Mouse (Mus musculus): Measurements from ENCODE around the gene Kcnh1. TPM values are rescaled to one million over a fixed set of nuclear protein-coding genes. Genes with fewer than 3 reads are reported as not detected.

Gene Kcnh1
- polyA plus RNA-seq, 1 experiment from 2014 or later: 0.56 TPM

GRCm38 (mm10) chr1:192543686-192544085, 353.1 kb downstream of the Kcnh1 start:
- ATAC-seq (ENCODE audit: insufficient read depth, low FRiP score): no peak
- Histone ChIP-seq H3K27me3 (ENCODE audit: control insufficient read depth, insufficient read depth, low read length) (no peaks in the 10 kb centered on the region), H3K4me1 (ENCODE audit: control insufficient read depth, insufficient read depth, low read length) (no peaks in the 10 kb centered on the region), H3K9me3 (replicated peaks; ENCODE audit: control insufficient read depth, low read length) (no peaks in the 10 kb centered on the region), H3K36me3 (ENCODE audit: control insufficient read depth, insufficient read depth, low read length) (no peaks in the 10 kb centered on the region), H3K4me3 (replicated peaks; ENCODE audit: low read length) (no peak overlapping the region), H3K27ac (ENCODE audit: low read length) (no peak overlapping the region), H3K9ac (ENCODE audit: low read length) (no peak overlapping the region), H3K4me2 (ENCODE audit: low read depth, low read length) (no peak overlapping the region)
- 77% methylated on average over 4 of the region's 4 CpGs for WGBS

DNA sequence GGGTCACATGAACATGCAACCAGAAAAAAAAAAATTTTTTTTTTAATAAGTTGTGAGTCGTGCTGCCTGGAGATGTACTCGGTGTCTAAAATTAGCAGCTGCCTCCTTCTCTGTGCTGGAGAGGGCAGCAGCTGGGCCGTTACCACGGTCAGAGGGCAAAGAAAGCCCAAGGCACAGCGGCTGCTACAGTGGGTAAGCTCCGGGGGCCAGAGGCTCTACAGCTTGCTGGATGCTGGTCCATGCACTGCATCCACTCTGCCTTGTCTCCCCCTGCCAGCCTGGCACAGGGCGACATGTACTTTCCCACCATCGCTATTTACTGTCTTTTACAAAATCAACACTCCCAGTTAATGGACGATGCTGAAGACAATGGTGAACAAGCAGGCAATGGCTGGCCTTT, 353.5 kb downstream of the Kcnh1 start:
- no peak overlapping the region for H3K4me3 ChIP-seq (replicated peaks; ENCODE audit: low read length)
- no peaks in the 10 kb centered on the region for H3K27me3 ChIP-seq (ENCODE audit: control insufficient read depth, insufficient read depth, low read length)
- 65% methylated on average over 9 of the region's 9 CpGs for WGBS
- ATAC-seq (ENCODE audit: insufficient read depth, low FRiP score): no peak
- no peak overlapping the region for H3K4me2 ChIP-seq (ENCODE audit: low read depth, low read length)
- no peak overlapping the region for H3K9ac ChIP-seq (ENCODE audit: low read length)
- H3K4me1 ChIP-seq (ENCODE audit: control insufficient read depth, insufficient read depth, low read length): no peaks in the 10 kb centered on the region
- no peaks in the 10 kb centered on the region for H3K9me3 ChIP-seq (replicated peaks; ENCODE audit: control insufficient read depth, low read length)
- H3K36me3 ChIP-seq (ENCODE audit: control insufficient read depth, insufficient read depth, low read length): no peaks in the 10 kb centered on the region
- H3K27ac ChIP-seq (ENCODE audit: low read length): no peak overlapping the region

DNA sequence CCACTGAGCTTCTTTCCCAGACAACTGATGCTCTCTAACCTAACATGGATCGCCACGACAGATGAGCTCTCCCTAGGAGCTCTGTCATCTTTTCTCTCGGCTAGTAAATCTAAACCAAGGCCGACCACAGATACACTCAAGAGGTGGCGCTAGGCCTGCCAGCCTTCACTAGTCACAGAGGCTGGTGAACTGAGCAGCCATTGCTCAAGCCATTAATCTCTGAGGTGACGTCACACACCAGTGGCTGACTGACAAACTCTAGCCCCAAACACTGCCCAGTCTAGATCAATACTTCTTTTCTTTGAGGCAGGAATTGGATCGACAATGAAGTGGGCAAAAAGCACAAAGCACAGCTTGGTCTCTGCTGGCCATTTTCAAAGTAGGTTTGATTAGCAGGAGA, 354.3 kb downstream of the Kcnh1 start:
- Histone ChIP-seq H3K27me3 (ENCODE audit: control insufficient read depth, insufficient read depth, low read length) (no peaks in the 10 kb centered on the region), H3K4me2 (ENCODE audit: low read depth, low read length) (no peak overlapping the region), H3K9me3 (replicated peaks; ENCODE audit: control insufficient read depth, low read length) (no peaks in the 10 kb centered on the region), H3K27ac (ENCODE audit: low read length) (no peak overlapping the region), H3K4me1 (ENCODE audit: control insufficient read depth, insufficient read depth, low read length) (no peaks in the 10 kb centered on the region), H3K9ac (ENCODE audit: low read length) (no peak overlapping the region), H3K36me3 (ENCODE audit: control insufficient read depth, insufficient read depth, low read length) (no peaks in the 10 kb centered on the region), H3K4me3 (replicated peaks; ENCODE audit: low read length) (no peak overlapping the region)
- 61% methylated on average over 7 of the region's 7 CpGs for WGBS
- no peak for ATAC-seq (ENCODE audit: insufficient read depth, low FRiP score)

DNA sequence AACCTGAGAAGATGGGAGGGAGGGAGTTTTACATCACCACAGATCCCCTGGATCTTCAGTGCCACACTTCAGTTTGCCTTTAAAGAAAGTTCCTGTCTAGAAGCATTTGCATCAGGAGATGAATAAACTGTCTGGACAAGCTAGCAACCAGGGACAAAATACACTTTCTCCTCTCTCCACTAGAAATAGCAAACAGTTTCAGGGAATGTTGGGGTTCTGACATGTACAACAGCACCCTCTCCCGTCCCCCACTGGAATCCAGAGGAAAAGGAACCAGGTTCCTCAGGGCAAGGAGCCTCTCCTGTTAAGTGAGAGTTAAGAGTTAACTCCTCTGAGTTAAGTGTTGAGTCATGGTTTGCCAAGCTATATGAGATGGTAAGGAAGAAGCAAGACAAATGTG, 356.3 kb downstream of the Kcnh1 start:
- Histone ChIP-seq H3K36me3 (ENCODE audit: control insufficient read depth, insufficient read depth, low read length) (no peaks in the 10 kb centered on the region), H3K9ac (ENCODE audit: low read length) (no peak overlapping the region), H3K9me3 (replicated peaks; ENCODE audit: control insufficient read depth, low read length) (no peaks in the 10 kb centered on the region), H3K27me3 (ENCODE audit: control insufficient read depth, insufficient read depth, low read length) (no peaks in the 10 kb centered on the region), H3K27ac (ENCODE audit: low read length) (no peak overlapping the region), H3K4me3 (replicated peaks; ENCODE audit: low read length) (no peak overlapping the region), H3K4me2 (ENCODE audit: low read depth, low read length) (no peak overlapping the region), H3K4me1 (ENCODE audit: control insufficient read depth, insufficient read depth, low read length) (no peaks in the 10 kb centered on the region)
- WGBS: 31% methylated on average over 1 of the region's 1 CpGs
- ATAC-seq (ENCODE audit: insufficient read depth, low FRiP score): no peak

DNA sequence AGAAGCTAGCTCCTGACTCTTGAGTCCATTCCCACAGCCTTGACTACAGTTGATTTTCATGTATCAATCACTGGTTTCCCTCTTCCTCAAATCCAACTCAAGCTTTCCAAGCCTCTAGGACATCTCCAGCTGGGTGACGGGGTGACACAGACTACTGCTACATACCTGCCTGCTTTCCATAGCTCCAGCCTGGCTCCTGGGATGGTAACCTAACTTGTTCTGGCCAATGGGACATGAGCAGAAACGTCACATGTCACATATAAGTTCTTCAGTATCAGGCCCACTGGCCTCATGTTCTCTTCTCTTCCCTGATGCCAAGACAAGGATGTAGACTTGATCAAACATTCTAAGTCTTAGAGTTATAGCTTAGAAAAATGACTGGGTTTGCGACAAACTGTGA, 360.0 kb downstream of the Kcnh1 start:
- Histone ChIP-seq H3K4me3 (replicated peaks; ENCODE audit: low read length) (no peak overlapping the region), H3K4me2 (ENCODE audit: low read depth, low read length) (no peak overlapping the region), H3K4me1 (ENCODE audit: control insufficient read depth, insufficient read depth, low read length) (no peaks in the 10 kb centered on the region), H3K9ac (ENCODE audit: low read length) (no peak overlapping the region), H3K9me3 (replicated peaks; ENCODE audit: control insufficient read depth, low read length) (no peaks in the 10 kb centered on the region), H3K27me3 (ENCODE audit: control insufficient read depth, insufficient read depth, low read length) (no peaks in the 10 kb centered on the region), H3K36me3 (ENCODE audit: control insufficient read depth, insufficient read depth, low read length) (no peaks in the 10 kb centered on the region), H3K27ac (ENCODE audit: low read length) (no peak overlapping the region)
- no peak for ATAC-seq (ENCODE audit: insufficient read depth, low FRiP score)
- WGBS: 81% methylated on average over 3 of the region's 3 CpGs

- Histone ChIP-seq H3K36me3 (ENCODE audit: control insufficient read depth, insufficient read depth, low read length) (no peaks in the 10 kb centered on the region), H3K4me3 (replicated peaks; ENCODE audit: low read length) (no peak overlapping the region), H3K9me3 (replicated peaks; ENCODE audit: control insufficient read depth, low read length) (no peaks in the 10 kb centered on the region), H3K4me2 (ENCODE audit: low read depth, low read length) (no peak overlapping the region), H3K9ac (ENCODE audit: low read length) (no peak overlapping the region), H3K4me1 (ENCODE audit: control insufficient read depth, insufficient read depth, low read length) (no peaks in the 10 kb centered on the region), H3K27ac (ENCODE audit: low read length) (no peak overlapping the region), H3K27me3 (ENCODE audit: control insufficient read depth, insufficient read depth, low read length) (no peaks in the 10 kb centered on the region)
- WGBS: 68% methylated on average over 4 of the region's 4 CpGs
- ATAC-seq (ENCODE audit: insufficient read depth, low FRiP score): no peak
Measured at GRCm38 (mm10) chr1:192555516-192555915, 364.9 kb downstream of the Kcnh1 start.

DNA sequence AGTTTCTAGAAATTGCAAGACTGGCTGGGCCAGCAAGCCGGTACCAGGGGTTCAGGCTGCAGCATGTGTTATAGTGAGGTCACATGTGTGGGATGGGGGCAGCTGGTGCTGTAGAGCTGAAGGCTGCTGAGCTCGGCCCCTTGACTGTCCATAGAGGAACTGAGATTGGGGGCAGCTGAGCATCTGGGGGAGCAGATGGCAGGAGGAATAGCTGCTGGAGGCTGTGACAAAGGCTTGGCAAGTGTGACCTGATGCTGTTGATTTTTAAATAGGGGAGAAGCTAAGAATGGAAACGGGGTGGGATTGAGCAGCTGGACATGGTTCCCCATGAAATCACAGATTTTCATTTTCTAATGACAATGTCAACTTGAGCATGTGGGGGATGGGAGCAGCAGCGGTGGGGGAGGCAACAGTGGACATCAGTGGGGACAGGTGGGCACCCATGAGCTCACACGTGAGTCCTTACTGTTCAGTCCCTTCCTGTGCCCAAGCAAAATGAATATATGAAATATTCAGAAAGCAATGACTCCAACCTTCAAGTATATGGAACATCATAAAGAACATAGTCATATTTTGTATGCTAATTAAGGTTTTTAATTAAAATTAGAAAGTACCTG, 367.5 kb downstream of the Kcnh1 start:
- 67% methylated on average over 5 of the region's 5 CpGs for WGBS
- ATAC-seq (ENCODE audit: insufficient read depth, low FRiP score): no peak
- Histone ChIP-seq H3K4me2 (ENCODE audit: low read depth, low read length) (no peak overlapping the region), H3K4me3 (replicated peaks; ENCODE audit: low read length) (no peak overlapping the region), H3K9ac (ENCODE audit: low read length) (no peak overlapping the region), H3K27ac (ENCODE audit: low read length) (no peak overlapping the region), H3K4me1 (ENCODE audit: control insufficient read depth, insufficient read depth, low read length) (no peaks in the 10 kb centered on the region), H3K27me3 (ENCODE audit: control insufficient read depth, insufficient read depth, low read length) (no peaks in the 10 kb centered on the region), H3K9me3 (replicated peaks; ENCODE audit: control insufficient read depth, low read length) (no peaks in the 10 kb centered on the region), H3K36me3 (ENCODE audit: control insufficient read depth, insufficient read depth, low read length) (no peaks in the 10 kb centered on the region)

GRCm38 (mm10) chr1:192559341-192559740, 368.8 kb downstream of the Kcnh1 start:
- no peaks in the 10 kb centered on the region for H3K9me3 ChIP-seq (replicated peaks; ENCODE audit: control insufficient read depth, low read length)
- 69% methylated on average over 1 of the region's 1 CpGs for WGBS
- no peaks in the 10 kb centered on the region for H3K36me3 ChIP-seq (ENCODE audit: control insufficient read depth, insufficient read depth, low read length)
- no peak overlapping the region for H3K4me3 ChIP-seq (replicated peaks; ENCODE audit: low read length)
- H3K4me1 ChIP-seq (ENCODE audit: control insufficient read depth, insufficient read depth, low read length): no peaks in the 10 kb centered on the region
- H3K9ac ChIP-seq (ENCODE audit: low read length): no peak overlapping the region
- H3K27me3 ChIP-seq (ENCODE audit: control insufficient read depth, insufficient read depth, low read length): no peaks in the 10 kb centered on the region
- no peak for ATAC-seq (ENCODE audit: insufficient read depth, low FRiP score)
- H3K27ac ChIP-seq (ENCODE audit: low read length): no peak overlapping the region
- no peak overlapping the region for H3K4me2 ChIP-seq (ENCODE audit: low read depth, low read length)

Data from stomach, embryonic 16.5 days (tissue).